Mouse (Mus musculus): Measurements from ENCODE around the gene Sec61a1. TPM values are rescaled to one million over a fixed set of nuclear protein-coding genes. Genes with fewer than 3 reads are reported as not detected.

Sec61a1 gene
- polyA plus RNA-seq (2015; fragmentation: Nextera tagmentation; extraction: Ambion mirVana) = 98.1 and 136 TPM in 2 replicates

DNA sequence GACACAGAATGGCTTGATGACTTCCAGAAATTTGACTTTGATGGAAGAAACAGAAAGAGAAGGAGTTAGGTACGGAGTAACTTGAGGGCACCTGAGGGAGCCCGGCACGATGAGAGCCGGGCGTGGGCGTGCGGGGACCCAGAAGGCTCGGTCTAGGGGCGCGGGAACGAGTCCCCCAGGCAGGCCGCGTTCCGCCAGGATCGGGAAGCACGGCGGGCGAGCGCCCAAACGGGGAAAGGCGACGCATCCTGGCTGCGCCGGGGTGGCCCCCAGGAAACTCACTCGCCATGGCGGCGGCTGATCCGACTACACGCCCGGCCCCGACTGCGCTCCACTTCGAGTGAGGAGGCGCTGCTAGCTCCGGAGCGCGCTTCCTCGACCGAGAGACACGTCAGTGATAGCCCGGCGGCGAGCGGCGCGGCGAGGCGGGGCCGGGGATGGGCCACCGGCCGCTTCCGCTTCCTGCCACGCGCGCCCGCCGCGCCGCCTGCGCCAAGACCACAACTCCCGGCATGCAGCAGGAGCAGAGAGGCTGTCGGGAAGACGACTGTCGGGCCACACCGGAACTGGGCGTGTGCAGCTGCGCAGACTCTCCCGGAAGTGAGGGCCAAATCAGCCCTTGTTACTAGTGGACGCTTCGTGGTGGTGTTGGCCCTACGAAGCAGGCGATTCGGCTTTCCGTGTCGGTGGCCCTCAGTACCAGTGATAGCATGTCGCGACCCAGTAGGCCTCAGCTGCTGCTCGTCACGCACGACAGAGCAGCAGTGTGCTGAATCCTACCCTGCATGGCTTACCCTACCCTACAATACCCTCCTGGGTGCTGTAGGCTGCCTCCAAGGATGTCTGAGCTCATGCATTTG is at the start of gene Sec61a1:
Gene Sec61a1, minus strand, starts transcription at position 502 of the 860 bp plus-strand sequence.

DNA sequence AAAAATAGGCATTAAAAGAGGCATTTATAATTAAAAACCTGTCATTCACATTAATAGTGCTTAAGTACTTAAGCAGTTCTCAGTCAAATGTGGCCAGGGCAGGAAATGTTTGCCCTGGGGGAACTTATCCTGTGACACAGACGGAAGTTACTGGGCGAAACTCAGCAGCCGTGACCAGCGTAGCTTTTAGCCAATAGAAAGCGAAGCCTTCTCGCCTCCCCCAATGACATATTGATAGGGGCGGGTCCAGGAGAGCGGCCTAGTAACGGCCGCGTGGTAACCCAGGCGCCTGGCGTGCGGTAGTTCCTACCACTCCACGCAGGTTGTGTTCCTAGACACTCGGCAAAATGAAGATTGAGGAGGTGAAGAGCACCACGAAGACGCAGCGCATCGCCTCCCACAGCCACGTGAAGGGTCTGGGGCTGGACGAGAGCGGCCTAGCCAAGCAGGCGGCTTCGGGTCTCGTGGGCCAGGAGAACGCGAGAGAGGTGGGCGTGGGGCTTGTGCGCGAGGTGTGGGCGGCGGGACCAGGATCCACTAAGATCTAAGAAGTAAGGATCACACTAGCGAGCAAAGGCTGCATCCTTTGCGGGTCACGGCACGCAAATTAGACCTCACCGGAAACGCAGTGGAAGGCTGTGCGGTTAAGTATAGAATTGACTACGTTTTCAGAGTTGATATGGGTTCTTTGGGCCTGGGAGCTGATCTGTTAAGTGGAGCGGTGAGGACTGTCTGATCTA is 53.4 kb downstream of the Sec61a1 start, which contains the start of gene Ruvbl1:
Gene Ruvbl1, plus strand, starts transcription at position 229 of the 740 bp plus-strand sequence.

Other genes with a start within 250 kb of the Sec61a1 start
- gene Eefsec, start 72.4 kb downstream of the Sec61a1 start, polyA plus RNA-seq (2015; fragmentation: Nextera tagmentation; extraction: Ambion mirVana) = 23.0 and 23.8 TPM in 2 replicates
- 41.5 and 53.6 TPM in 2 replicates for gene Ruvbl1, start 53.5 kb downstream of the Sec61a1 start, polyA plus RNA-seq (2015; fragmentation: Nextera tagmentation; extraction: Ambion mirVana)
- 0.08 and 0.91 TPM in 2 replicates for gene Kbtbd12, start 119.0 kb upstream of the Sec61a1 start, polyA plus RNA-seq (2015; fragmentation: Nextera tagmentation; extraction: Ambion mirVana)
- 53.6 and 57.4 TPM in 2 replicates for gene Mgll, start 205.5 kb upstream of the Sec61a1 start, polyA plus RNA-seq (2015; fragmentation: Nextera tagmentation; extraction: Ambion mirVana)